Mouse (Mus musculus) hindbrain, embryonic 15.5 days (tissue): ENCODE measurements around the gene Ccdc171. TPM values are rescaled to one million over a fixed set of nuclear protein-coding genes. Genes with fewer than 3 reads are reported as not detected.

Source experiments
- ATAC-seq: fragments of 200-750 bp; cut with Nextera tagmentation; 2 replicates; pipeline ENCODE4 v1.8.0; 2017; ENCODE audit warnings: low read depth, moderate number of reproducible peaks, moderate TSS enrichment; ENCODE audit not compliant: low FRiP score
- H3K27ac ChIP-seq: fragments of 300-500 bp; sonication (generic); replicated peaks from 2 replicates; pipeline ENCODE4 v1.5.1; 2015; ENCODE audit warnings: mild to moderate bottlenecking, inconsistent platforms
- H3K27me3 ChIP-seq: fragments of 300-500 bp; sonication (generic); 2 replicates; pipeline ENCODE4 v1.6.1; 2015; ENCODE audit warnings: control low read depth, inconsistent platforms
- H3K36me3 ChIP-seq: fragments of 300-500 bp; sonication (generic); 2 replicates; pipeline ENCODE4 v1.6.1; 2015; ENCODE audit warnings: control low read depth, inconsistent platforms
- H3K4me1 ChIP-seq: fragments of 300-500 bp; sonication (generic); replicated peaks from 2 replicates; pipeline ENCODE4 v1.6.1; 2015; ENCODE audit warnings: control low read depth, inconsistent platforms
- H3K4me2 ChIP-seq: fragments of 300-500 bp; sonication (generic); 2 replicates; pipeline ENCODE4 v1.6.1; 2015; ENCODE audit warnings: moderate library complexity, mild to moderate bottlenecking, inconsistent platforms
- H3K4me3 ChIP-seq: fragments of 300-500 bp; sonication (generic); 2 replicates; pipeline ENCODE4 v1.5.1; 2015; ENCODE audit warnings: mild to moderate bottlenecking, inconsistent platforms
- H3K9ac ChIP-seq: fragments of 300-500 bp; sonication (generic); 2 replicates; pipeline ENCODE4 v1.6.1; 2015; ENCODE audit warnings: inconsistent platforms
- H3K9me3 ChIP-seq: fragments of 300-500 bp; sonication (generic); 2 replicates; pipeline ENCODE4 v1.6.1; 2016; ENCODE audit warnings: control low read depth, inconsistent platforms
- WGBS: fragments of 180-500 bp; shearing (Covaris S2); methylation state at CpG from one replicate; pipeline ENCODE4 v1.1.7; 2015; 5-methylcytosine and 5-hydroxymethylcytosine counted together
- polyA plus RNA-seq: library from polyadenylated mRNA; unstranded; fragments of >200 nt; fragmentation: Nextera tagmentation; extraction: Ambion mirVana; gene quantifications from 2 replicates; pipeline ENCODE4 v1.2.1, GENCODE M21; 2015

Ccdc171 gene
- polyA plus RNA-seq, 1 experiment from 2014 or later, result 4.0 TPM

- ATAC-seq, result no peak
- whole genome bisulfite sequencing, result 84% methylated on average over 4 of the region's 4 CpGs
- H3K27ac ChIP-seq, result no peak overlapping the region
These were observed 304.5 kb downstream of the Ccdc171 start for GRCm38 (mm10) chr4:83829718-83830459.

GRCm38 (mm10) chr4:83830891-83831880 is 305.8 kb downstream of the Ccdc171 start:
- no peak overlapping the region for H3K27ac ChIP-seq
- ATAC-seq, result peak; percentile 84
- WGBS, result 70% methylated on average over 13 of the region's 13 CpGs
- no peaks in the 10 kb centered on the region for H3K4me1 ChIP-seq
- no peak overlapping the region for H3K4me2 ChIP-seq
- H3K27me3 ChIP-seq, result no peaks in the 10 kb centered on the region
- H3K9me3 ChIP-seq, result no peaks in the 10 kb centered on the region
- H3K4me3 ChIP-seq, result no peak overlapping the region
- H3K9ac ChIP-seq, result no peak overlapping the region
- H3K36me3 ChIP-seq, result no peaks in the 10 kb centered on the region

More at GRCm38 (mm10) chr4:83829718-83830459, 304.5 kb downstream of the Ccdc171 start:
- Histone ChIP-seq H3K4me3 (no peak overlapping the region), H3K9me3 (no peaks in the 10 kb centered on the region), H3K4me2 (no peak overlapping the region), H3K36me3 (no peaks in the 10 kb centered on the region), H3K4me1 (no peaks in the 10 kb centered on the region), H3K27me3 (no peaks in the 10 kb centered on the region), H3K9ac (no peak overlapping the region)

DNA sequence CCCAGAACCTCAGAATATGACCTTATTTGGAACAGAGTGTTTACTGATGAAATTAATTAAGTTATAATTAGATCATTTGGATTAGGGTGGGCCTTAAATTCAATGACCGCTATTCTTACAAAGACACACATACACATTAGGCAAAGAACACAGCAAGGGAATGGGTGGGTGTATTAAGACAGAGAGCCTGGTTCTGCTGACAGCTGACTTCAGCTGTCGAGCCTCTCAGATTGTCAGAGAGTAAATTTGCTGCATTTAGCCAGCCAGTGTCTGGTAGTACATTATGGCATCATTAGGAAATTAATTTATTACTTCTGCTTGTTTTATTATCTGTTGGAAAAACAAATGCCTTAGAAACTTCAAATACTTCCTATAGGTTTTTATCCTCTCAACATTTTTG is 313.7 kb downstream of the Ccdc171 start:
- Histone ChIP-seq H3K9me3 (no peaks in the 10 kb centered on the region), H3K4me2 (no peak overlapping the region), H3K36me3 (no peaks in the 10 kb centered on the region), H3K27me3 (no peaks in the 10 kb centered on the region), H3K4me3 (no peak overlapping the region), H3K4me1 (no peaks in the 10 kb centered on the region), H3K27ac (no peak overlapping the region), H3K9ac (no peak overlapping the region)
- 72% methylated on average over 2 of the region's 2 CpGs for WGBS
- ATAC-seq, result no peak

DNA sequence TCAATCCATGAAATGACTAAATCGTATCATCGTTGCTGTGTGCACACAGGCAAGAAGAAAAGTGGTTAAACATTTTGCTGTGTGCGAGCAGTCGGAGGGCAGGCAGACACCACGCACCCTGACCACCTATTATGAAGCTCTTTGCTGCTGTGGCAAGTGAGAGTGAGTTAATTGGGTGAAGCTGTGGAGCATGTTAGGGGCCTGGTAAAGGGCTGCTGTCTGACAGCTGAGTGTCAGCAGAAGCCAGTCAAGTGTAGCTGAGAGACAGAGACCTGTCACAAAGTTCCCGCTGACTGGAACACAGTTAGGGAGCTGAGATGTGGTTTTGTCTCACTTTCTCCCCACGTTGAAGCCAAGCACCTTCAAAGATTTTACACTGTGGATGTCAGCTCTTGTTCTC is 321.0 kb downstream of the Ccdc171 start:
- ATAC-seq, result no peak
- no peak overlapping the region for H3K9ac ChIP-seq
- H3K4me2 ChIP-seq, result no peak overlapping the region
- no peaks in the 10 kb centered on the region for H3K27me3 ChIP-seq
- H3K36me3 ChIP-seq, result no peaks in the 10 kb centered on the region
- H3K27ac ChIP-seq, result no peak overlapping the region
- 43% methylated on average over 7 of the region's 7 CpGs for WGBS
- no peak overlapping the region for H3K4me3 ChIP-seq
- no peaks in the 10 kb centered on the region for H3K9me3 ChIP-seq
- H3K4me1 ChIP-seq, result no peaks in the 10 kb centered on the region

DNA sequence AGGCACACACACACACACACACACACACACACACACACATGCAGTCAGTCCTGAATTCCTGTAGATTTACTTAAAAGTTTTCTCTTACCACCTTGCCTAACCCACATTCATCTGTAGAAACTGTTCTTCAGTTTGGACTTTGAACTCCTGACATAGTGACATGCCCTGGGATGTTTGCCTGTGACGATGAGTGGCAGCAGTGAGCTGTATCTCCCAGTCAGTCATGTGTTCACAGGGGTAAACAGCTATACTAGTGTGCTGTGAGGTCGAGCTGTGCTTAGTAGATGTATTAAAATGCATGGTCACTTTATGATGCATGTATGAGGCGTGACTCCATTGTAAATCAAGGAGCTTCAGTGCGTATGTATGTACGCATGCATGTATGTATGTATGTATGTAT is 328.5 kb downstream of the Ccdc171 start:
- Histone ChIP-seq H3K9me3 (no peaks in the 10 kb centered on the region), H3K27ac (no peak overlapping the region), H3K4me2 (no peak overlapping the region), H3K27me3 (no peaks in the 10 kb centered on the region), H3K4me1 (no peaks in the 10 kb centered on the region), H3K4me3 (no peak overlapping the region), H3K9ac (no peak overlapping the region), H3K36me3 (no peaks in the 10 kb centered on the region)
- 91% methylated on average over 5 of the region's 5 CpGs for WGBS
- no peak for ATAC-seq

DNA sequence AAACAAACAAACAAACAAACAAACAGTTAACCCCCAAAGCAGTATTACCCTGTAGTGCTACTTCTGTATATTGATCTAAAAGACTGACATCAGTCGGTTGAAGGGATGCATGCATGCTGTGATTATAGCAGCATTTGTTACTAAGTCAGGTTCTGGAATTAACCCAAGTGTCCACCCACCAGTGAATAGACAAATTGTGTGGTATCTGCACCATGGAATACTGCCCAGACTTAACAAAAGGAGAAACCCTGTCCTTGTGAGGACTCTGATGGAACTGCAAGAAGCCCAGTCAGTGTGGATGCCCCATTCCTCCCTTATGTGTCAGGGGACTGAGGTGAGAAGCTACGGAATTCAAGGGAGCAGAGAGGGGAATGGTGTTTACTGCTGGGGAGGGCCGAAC is 336.4 kb downstream of the Ccdc171 start:
- Histone ChIP-seq H3K4me3 (no peak overlapping the region), H3K9ac (no peak overlapping the region), H3K27me3 (no peaks in the 10 kb centered on the region), H3K4me1 (no peaks in the 10 kb centered on the region), H3K27ac (no peak overlapping the region), H3K9me3 (no peaks in the 10 kb centered on the region), H3K4me2 (no peak overlapping the region), H3K36me3 (no peaks in the 10 kb centered on the region)
- 70% methylated on average over 3 of the region's 3 CpGs for WGBS
- ATAC-seq, result no peak

- H3K4me1 ChIP-seq, result no peaks in the 10 kb centered on the region
- no peak for ATAC-seq
- WGBS, result 87% methylated on average over 7 of the region's 7 CpGs
- H3K9me3 ChIP-seq, result no peaks in the 10 kb centered on the region
- no peak overlapping the region for H3K27ac ChIP-seq
- H3K9ac ChIP-seq, result no peak overlapping the region
- H3K27me3 ChIP-seq, result no peaks in the 10 kb centered on the region
- H3K36me3 ChIP-seq, result no peaks in the 10 kb centered on the region
- no peak overlapping the region for H3K4me2 ChIP-seq
- H3K4me3 ChIP-seq, result no peak overlapping the region
These were observed 336.9 kb downstream of the Ccdc171 start for GRCm38 (mm10) chr4:83862295-83862694.

DNA sequence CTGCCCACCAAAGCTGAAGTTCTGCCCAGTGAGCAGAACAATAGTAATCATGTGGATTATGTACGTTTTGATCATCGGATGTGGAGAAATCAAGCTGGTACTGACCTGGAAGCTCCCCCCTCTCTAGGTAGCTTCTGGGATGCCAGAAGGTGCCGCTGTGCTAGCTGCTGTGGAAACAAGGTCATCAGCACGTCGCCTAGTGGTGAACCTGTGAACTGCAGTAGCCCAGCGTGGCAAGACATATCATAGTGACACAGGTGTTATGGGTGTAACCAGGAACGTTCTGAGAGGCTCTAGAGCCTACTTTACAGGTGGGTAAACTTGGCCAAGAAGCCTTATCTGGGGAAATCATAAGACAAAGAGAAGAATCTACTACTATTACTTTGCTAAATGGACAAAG is 351.3 kb downstream of the Ccdc171 start:
- H3K36me3 ChIP-seq, result no peaks in the 10 kb centered on the region
- H3K4me2 ChIP-seq, result no peak overlapping the region
- WGBS, result 60% methylated on average over 7 of the region's 7 CpGs
- H3K9me3 ChIP-seq, result no peaks in the 10 kb centered on the region
- no peaks in the 10 kb centered on the region for H3K4me1 ChIP-seq
- H3K4me3 ChIP-seq, result no peak overlapping the region
- no peak overlapping the region for H3K9ac ChIP-seq
- no peaks in the 10 kb centered on the region for H3K27me3 ChIP-seq
- no peak overlapping the region for H3K27ac ChIP-seq
- ATAC-seq, result no peak

GRCm38 (mm10) chr4:83878236-83878635 is 352.9 kb downstream of the Ccdc171 start:
- no peaks in the 10 kb centered on the region for H3K9me3 ChIP-seq
- H3K4me3 ChIP-seq, result no peak overlapping the region
- H3K27ac ChIP-seq, result no peak overlapping the region
- no peaks in the 10 kb centered on the region for H3K36me3 ChIP-seq
- H3K4me1 ChIP-seq, result no peaks in the 10 kb centered on the region
- no peak for ATAC-seq
- 65% methylated on average over 8 of the region's 8 CpGs for WGBS
- no peaks in the 10 kb centered on the region for H3K27me3 ChIP-seq
- no peak overlapping the region for H3K4me2 ChIP-seq
- H3K9ac ChIP-seq, result no peak overlapping the region

- Histone ChIP-seq H3K9me3 (no peaks in the 10 kb centered on the region), H3K4me1 (no peaks in the 10 kb centered on the region), H3K36me3 (no peaks in the 10 kb centered on the region), H3K4me3 (no peak overlapping the region), H3K9ac (no peak overlapping the region), H3K27ac (no peak overlapping the region), H3K4me2 (no peak overlapping the region), H3K27me3 (no peaks in the 10 kb centered on the region)
- WGBS, result 54% methylated on average over 13 of the region's 13 CpGs
- ATAC-seq, result no peak
These were observed 363.2 kb downstream of the Ccdc171 start for GRCm38 (mm10) chr4:83888459-83889054.

DNA sequence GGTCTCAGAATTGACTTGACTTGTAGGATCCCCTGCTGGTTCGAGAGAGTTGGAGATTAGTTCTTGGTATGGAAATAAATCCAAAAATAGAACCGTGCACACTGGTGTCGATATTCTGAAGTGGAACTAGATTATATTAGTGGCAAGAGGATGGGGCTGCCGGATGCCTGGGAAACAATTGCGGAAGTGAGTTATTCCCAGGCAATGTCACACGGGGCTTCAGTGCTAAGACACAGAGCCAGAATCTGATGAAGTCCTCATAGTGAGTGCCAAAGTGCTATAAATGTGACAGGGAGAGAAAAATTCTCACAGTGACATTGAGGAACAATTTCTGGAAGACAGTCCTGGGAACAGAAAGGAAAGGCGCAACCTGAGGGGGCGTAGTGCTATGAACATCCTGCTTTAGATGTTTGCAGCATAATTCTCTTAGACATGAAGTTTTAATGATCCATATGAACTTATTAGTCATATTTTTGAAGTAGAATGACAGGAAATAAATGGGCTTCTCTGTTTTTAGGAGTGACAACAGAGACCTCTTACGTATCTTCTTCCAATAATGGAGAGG is 376.8 kb downstream of the Ccdc171 start:
- Histone ChIP-seq H3K4me3 (no peak overlapping the region), H3K27ac (no peak overlapping the region), H3K36me3 (no peaks in the 10 kb centered on the region), H3K4me2 (no peak overlapping the region), H3K4me1 (no peaks in the 10 kb centered on the region), H3K9ac (no peak overlapping the region), H3K9me3 (no peaks in the 10 kb centered on the region), H3K27me3 (no peaks in the 10 kb centered on the region)
- 88% methylated on average over 9 of the region's 9 CpGs for WGBS
- no peak for ATAC-seq
